Mouse (Mus musculus) E14TG2a.4 (cell line): ENCODE results near the gene Slc11a1.

Experiments used
- CTCF ChIP-seq: conservative IDR thresholded peaks from 2 replicates; pipeline ENCODE4 v1.5.1; 2014; ENCODE audit warnings: low read length
- NANOG ChIP-seq: IDR thresholded peaks from 2 replicates; pipeline ENCODE4 v1.6.1; 2014; ENCODE audit warnings: borderline replicate concordance, low read length, mixed read lengths
- POU5F1 ChIP-seq: IDR thresholded peaks from 2 replicates; pipeline ENCODE4 v1.6.1; 2014; ENCODE audit warnings: low read length, borderline replicate concordance

- TF ChIP-seq CTCF, result no peak
- no peak for TF ChIP-seq NANOG
- TF ChIP-seq POU5F1, result no peak
Measured at GRCm38 (mm10) chr1:74435563-74435962, 60.6 kb downstream of the Slc11a1 start.
